Mouse (Mus musculus) bone marrow macrophage, adult 2 months (primary cell): ENCODE measurements at regions not wholly inside any gene's neighbourhood (a gene's known extent, or its start where the extent isn't known, plus 50 kb on each side); places are given as distances from the start of the nearest gene placed in this dataset.

Experiments used
- H3K27ac ChIP-seq: 2 replicates; pipeline ENCODE4 v1.5.1; 2012; ENCODE audit warnings: low read depth, low read length; ENCODE audit not compliant: insufficient read depth
- H3K4me1 ChIP-seq: 2 replicates; pipeline ENCODE4 v1.6.1; 2012; ENCODE audit warnings: low read length; ENCODE audit not compliant: control insufficient read depth, insufficient read depth
- H3K4me3 ChIP-seq: 2 replicates; pipeline ENCODE4 v1.5.1; 2012; ENCODE audit warnings: mild to moderate bottlenecking, low read length, moderate library complexity; ENCODE audit not compliant: insufficient read depth
- CTCF ChIP-seq: IDR thresholded peaks from 2 replicates; pipeline ENCODE4 v1.5.1; 2012; ENCODE audit warnings: low read depth, mild to moderate bottlenecking, low read length, moderate library complexity
- POLR2A ChIP-seq: IDR thresholded peaks from 2 replicates; pipeline ENCODE4 v1.6.1; 2012; ENCODE audit warnings: mild to moderate bottlenecking, low read depth, low read length, borderline replicate concordance

DNA sequence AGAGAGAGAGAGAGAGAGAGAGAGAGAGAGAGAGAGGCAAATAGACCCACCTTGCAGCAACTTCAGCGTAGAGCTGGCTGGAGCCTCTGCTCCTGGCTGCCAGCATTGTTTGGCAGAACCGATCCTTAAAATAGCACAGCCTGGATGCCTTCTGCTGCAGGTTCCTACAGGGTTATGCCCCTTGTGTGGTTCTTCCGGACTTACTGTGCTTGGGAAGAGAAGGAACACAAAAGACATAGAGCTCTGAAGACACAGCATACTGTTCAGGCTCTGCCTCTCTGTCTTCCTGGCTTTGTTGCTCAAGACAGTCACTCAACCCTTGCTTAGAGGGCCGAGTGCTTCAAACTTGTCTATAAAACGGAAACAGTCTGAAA is 86.2 kb upstream of the Slc25a26 start:
- Histone ChIP-seq H3K4me1 (no peaks in the 10 kb centered on the region), H3K27ac (no peak overlapping the region), H3K4me3 (no peak overlapping the region)
- TF ChIP-seq POLR2A: no peak
- TF ChIP-seq CTCF: no peak

DNA sequence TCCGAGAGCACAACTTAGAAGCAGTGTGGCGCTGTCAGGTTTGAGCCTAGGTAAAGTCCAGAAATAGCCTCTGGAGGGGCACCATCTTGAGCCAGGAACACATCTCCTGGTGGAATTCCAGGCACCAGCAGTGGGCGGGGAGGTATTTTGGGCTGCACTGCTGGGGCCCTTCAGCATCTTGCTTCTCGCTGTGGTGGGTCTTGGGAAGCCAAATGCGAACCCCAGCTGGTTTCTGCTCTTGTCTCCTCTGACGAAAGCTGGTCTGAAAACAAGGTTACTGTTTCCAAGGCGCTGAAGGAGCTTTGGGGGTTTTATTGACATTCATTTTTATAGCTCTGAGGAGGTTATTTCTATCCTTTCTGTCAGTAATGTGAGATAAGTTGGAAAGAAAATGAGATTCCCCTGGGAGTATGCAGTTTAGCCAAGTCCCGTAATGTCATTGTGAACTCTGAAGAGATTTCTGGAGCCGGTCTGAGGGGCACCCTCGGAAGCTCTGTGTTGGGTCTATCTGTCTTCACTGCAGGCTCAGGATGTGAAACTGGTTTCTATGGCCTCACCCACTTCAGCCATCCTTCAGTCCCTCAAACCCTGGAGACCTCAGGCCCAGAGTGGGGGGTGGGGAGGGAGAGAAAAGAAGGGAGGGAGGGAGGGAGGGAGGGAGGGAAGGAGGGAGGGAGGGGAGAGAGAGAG is 86.7 kb upstream of the Slc25a26 start:
- Histone ChIP-seq H3K4me1 (no peaks in the 10 kb centered on the region), H3K27ac (no peak overlapping the region), H3K4me3 (no peak overlapping the region)
- TF ChIP-seq CTCF (no peak), POLR2A (no peak)

DNA sequence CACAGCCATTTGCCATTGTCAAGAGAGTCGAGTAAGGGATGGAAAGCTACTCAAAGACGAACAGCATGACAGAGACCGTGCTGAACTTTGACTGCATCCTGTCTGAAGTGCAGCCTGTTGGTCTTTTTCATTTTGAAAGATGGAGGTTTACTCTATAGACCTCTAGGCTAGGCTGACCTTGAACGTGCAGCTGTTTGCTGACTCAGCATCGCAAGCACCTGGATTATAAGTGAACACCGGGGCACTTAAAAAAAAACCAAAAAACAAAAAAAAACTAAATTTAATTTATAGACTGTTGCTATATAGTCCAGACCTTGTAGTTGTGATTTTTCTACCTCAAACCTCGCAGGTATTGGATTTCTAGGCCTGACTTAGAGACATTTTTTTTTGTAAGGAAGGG is 87.8 kb upstream of the Slc25a26 start:
- no peak overlapping the region for H3K27ac ChIP-seq
- H3K4me3 ChIP-seq: no peak overlapping the region
- TF ChIP-seq CTCF (no peak), POLR2A (no peak)
- H3K4me1 ChIP-seq: no peaks in the 10 kb centered on the region

DNA sequence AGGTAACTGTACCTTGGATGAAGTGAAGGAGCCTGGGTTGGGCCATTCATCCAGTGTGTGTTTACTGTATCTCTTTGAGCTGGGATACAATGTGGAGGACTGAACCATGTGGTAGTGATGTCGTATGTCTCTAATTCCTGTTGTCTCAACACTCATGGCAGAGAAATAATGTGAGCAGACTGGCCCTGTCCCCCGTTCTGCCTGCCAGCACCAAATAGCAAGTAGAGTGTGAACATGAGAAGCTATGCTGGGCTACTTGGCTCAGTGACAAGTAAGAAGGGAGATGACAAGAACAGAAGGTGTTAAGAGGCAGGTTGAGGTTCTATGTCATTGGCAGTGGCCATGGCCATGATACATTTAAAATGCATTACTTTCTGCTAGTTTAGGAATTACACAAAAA is 89.7 kb upstream of the Slc25a26 start:
- no peaks in the 10 kb centered on the region for H3K4me1 ChIP-seq
- H3K4me3 ChIP-seq: no peak overlapping the region
- no peak overlapping the region for H3K27ac ChIP-seq
- TF ChIP-seq POLR2A: no peak

DNA sequence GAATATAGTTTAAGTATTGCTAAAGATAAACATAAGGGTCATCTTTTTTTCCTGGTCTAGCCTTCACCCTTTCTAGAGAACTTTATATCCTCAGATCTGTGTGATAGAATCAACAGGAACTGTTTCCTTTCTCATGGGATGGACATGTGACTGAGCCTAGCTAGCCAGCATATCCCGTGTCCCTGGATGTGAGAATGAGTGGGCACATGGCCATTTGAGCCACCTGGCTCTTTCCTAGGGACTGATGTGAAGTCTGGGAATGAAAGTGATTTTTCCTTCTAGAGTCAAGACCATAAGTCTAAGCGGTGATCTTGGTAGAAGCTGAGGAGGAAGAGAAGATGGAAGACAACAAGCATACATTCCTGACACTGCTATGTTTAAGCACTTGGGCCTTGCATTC is 91.1 kb upstream of the Slc25a26 start:
- Histone ChIP-seq H3K4me1 (no peaks in the 10 kb centered on the region), H3K4me3 (no peak overlapping the region), H3K27ac (no peak overlapping the region)
- no peak for TF ChIP-seq POLR2A
- no peak for TF ChIP-seq CTCF

DNA sequence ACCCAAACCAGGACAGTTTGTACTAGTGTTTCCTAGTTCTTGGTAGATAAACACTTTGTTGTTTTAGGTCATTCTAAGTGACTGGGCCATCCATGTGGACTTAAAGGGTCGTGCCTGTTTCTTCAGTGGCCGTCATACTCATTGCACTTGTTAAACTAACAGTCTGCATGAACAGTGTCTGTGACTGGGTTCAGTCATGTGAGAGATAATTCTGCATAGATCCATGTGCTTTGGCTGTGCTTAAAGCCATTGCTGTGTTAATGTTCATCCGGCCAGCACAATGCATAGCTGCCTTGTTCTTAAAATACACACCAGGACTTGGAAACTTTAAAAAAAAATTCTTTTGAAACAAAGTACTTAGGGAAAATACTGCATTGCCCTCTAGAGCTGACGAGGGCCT is 92.4 kb upstream of the Slc25a26 start:
- TF ChIP-seq CTCF (no peak), POLR2A (no peak)
- no peak overlapping the region for H3K4me3 ChIP-seq
- H3K27ac ChIP-seq: no peak overlapping the region
- H3K4me1 ChIP-seq: no peaks in the 10 kb centered on the region

DNA sequence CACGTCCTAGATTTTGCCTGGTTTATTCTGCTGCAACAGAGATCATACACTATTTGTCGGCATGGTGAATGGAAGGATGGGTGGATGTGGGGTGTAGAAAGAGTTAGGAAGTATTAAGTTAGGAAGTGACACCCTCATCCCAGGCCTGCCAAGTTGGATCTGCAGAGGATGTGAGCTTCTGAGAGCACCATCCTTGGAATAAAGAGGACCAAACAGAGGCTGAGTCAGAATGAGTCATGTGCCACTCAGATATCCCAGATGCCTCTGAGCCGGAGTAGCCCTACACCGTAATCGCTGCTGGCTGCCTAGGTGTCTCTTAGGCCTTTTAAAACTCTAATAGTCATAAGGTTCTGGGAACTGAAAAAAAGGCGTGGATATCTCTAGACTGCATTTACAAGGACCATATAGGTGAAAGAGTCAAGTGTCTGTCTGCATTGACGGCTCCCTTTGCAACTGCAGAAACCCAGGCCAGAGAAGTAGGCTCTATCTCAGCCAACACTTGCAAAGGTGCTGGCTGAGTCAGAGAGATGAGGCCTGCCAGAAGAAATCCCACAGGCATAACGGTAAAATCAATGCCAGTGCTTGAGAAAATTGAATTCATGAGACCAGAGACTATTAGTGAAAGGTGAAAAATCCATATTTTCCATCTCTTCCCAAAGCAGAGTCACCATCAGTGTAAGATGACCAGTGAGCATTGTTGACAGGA is 94.6 kb upstream of the Slc25a26 start:
- no peaks in the 10 kb centered on the region for H3K4me1 ChIP-seq
- no peak overlapping the region for H3K27ac ChIP-seq
- H3K4me3 ChIP-seq: no peak overlapping the region
- TF ChIP-seq CTCF (no peak), POLR2A (no peak)

DNA sequence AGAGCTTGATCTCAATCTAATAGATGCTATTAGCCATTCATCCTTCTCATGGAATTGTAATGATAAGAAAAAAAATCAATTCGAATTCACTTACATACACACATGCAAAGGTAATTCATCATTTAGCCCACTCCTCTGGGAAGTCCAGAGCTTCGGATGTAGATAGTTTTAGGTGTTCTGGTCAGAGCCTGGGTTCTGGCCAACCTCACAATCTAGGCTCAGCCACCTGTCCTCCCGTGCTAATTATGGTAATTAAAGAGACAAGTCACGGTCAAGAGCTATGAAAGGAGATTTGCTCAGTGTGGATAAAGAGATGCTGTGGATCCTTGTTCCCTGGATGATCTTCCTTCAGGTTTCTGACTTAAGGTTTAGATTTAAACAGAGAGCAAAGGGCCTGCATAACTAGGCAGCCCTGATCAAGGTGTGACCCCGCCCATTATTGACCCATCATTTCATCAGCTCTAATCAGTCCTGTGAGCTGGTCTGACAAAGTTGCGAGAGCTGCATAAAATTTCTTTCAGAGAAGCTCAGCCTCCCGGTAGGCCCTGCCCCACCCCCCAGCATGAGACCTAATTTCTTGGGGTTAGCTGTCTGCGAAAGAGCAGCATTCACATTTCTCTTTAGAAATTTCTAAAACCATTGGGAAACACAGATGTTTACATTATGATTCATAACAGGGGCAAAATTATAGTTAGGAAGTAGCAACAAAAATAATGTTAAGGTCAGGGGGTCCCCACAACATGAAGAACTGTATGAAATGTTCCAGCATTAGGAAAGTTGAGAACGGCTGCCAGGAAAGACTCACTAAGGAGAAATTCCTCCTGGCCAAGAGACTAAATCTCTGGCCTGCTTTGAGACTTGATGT is 98.3 kb upstream of the Slc25a26 start:
- H3K4me3 ChIP-seq: no peak overlapping the region
- no peaks in the 10 kb centered on the region for H3K4me1 ChIP-seq
- no peak overlapping the region for H3K27ac ChIP-seq
- no peak for TF ChIP-seq CTCF
- no peak for TF ChIP-seq POLR2A

DNA sequence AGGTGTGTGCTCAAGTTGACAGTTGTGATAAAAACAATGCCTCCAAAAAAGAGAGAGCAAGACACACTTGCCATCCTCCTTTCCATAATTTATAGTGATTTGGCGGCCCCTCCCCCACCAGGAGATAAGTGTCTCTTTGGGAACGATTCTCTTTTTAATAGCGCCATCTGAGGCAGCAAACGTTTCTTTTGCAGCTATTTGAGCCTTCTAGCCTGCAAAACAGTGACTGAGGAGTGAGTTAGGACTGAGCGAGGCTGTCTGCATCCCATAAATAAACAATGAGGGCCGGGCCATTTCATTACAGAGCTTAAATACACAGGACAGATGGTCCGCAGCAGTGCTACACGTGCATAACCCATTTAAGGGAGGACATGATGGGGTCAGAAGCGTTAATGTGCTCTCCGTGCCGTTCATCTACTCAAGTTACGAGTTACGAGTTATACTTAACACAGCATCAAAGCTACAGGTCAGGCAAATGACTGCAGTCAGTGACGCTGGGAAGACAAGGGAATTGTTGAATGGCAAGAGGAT is 99.0 kb upstream of the Slc25a26 start:
- no peak overlapping the region for H3K27ac ChIP-seq
- no peak overlapping the region for H3K4me3 ChIP-seq
- TF ChIP-seq CTCF: no peak
- no peak for TF ChIP-seq POLR2A

DNA sequence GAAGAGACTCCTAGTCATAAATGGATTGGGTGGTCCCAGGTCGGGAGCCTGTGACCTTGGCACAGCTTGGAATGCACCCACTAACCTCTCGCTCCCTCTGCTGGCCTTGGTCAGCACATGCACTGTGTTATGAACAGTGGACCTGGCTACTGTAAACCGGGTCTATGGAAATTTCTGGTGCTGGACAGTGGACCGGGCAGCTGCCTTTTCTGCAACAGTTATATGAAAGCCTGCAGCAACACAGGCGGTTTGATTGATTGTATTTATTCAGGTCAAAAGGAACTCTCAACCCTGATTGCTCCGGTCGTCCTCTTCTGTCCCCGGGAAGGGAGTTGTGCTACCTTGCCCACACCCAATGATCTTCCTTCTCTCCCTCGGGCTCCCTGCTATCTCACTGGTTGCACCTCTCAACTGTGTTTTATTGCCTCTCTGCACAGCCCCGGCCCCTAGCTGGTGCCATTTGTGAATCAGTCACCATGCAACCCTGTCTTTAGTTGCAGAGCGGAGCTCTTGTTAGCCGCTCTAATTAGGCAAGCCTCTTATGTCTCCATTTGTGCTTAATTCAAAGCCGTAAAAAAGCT is 99.6 kb upstream of the Slc25a26 start:
- peak; percentile 15; the same call in 1 of the 2 replicates for TF ChIP-seq CTCF
- TF ChIP-seq POLR2A: no peak
- H3K27ac ChIP-seq: no peak overlapping the region
- H3K4me3 ChIP-seq: no peak overlapping the region
- H3K4me1 ChIP-seq: no peaks in the 10 kb centered on the region

More for the DNA sequence above, 99.0 kb upstream of the Slc25a26 start:
- no peaks in the 10 kb centered on the region for H3K4me1 ChIP-seq
